Mouse (Mus musculus): ENCODE data around the gene Gad1.

- TF ChIP-seq CTCF (IDR thresholded peaks at IDR 0.05; ENCODE audit: low read depth) (no peak), EP300 (IDR thresholded peaks at IDR 0.05; ENCODE audit: low read depth) (no peak)
Measured at GRCm38 (mm10) chr2:70642971-70643565, 90.2 kb downstream of the Gad1 start.

Measured in liver, embryonic 14.5 days (tissue).